Mouse (Mus musculus) heart, embryonic 11.5 days (tissue): ENCODE data around the gene Zfp51. TPM values are rescaled to one million over a fixed set of nuclear protein-coding genes. Genes with fewer than 3 reads are reported as not detected.

Experiments
- ATAC-seq: fragments of 200-750 bp; cut with Nextera tagmentation; replicated peaks from 2 replicates; pipeline ENCODE4 v1.8.0; 2017; ENCODE audit warnings: moderate library complexity; ENCODE audit not compliant: insufficient number of reproducible peaks, low FRiP score, low TSS enrichment
- H3K27ac ChIP-seq: fragments of 300-500 bp; sonication (generic); 2 replicates; pipeline ENCODE4 v1.5.1; 2014; ENCODE audit warnings: mild to moderate bottlenecking, low read depth, low read length
- H3K27me3 ChIP-seq: fragments of 300-500 bp; sonication (generic); 2 replicates; pipeline ENCODE4 v1.6.1; 2014; ENCODE audit warnings: mild to moderate bottlenecking, low read length, mixed read lengths; ENCODE audit not compliant: control insufficient read depth, insufficient read depth
- H3K36me3 ChIP-seq: fragments of 300-500 bp; sonication (generic); 2 replicates; pipeline ENCODE4 v1.6.1; 2014; ENCODE audit warnings: mild to moderate bottlenecking, low read length, moderate library complexity, mixed read lengths; ENCODE audit not compliant: control insufficient read depth, insufficient read depth
- H3K4me1 ChIP-seq: fragments of 300-500 bp; sonication (generic); 2 replicates; pipeline ENCODE4 v1.6.1; 2014; ENCODE audit warnings: low read length; ENCODE audit not compliant: control insufficient read depth, insufficient read depth
- H3K4me2 ChIP-seq: fragments of 300-500 bp; sonication (generic); 2 replicates; pipeline ENCODE4 v1.6.1; 2014; ENCODE audit warnings: mild to moderate bottlenecking, moderate library complexity
- H3K4me3 ChIP-seq: fragments of 300-500 bp; sonication (generic); 2 replicates; pipeline ENCODE4 v1.5.1; 2014; ENCODE audit warnings: low read depth, low read length
- H3K9ac ChIP-seq: fragments of 300-500 bp; sonication (generic); 2 replicates; pipeline ENCODE4 v1.6.1; 2014; ENCODE audit warnings: mild to moderate bottlenecking, low read depth, low read length, moderate library complexity
- H3K9me3 ChIP-seq: fragments of 300-500 bp; sonication (generic); replicated peaks from 2 replicates; pipeline ENCODE4 v1.6.1; 2016; ENCODE audit warnings: low read length; ENCODE audit not compliant: control insufficient read depth
- whole genome bisulfite sequencing: fragments of 180-500 bp; shearing (Covaris S2); extraction: QIAGEN DNeasy Blood & Tissue Kit; methylation state at CpG from one replicate; pipeline ENCODE4 v1.1.7; 2014; ENCODE audit not compliant: insufficient replicate concordance; 5-methylcytosine and 5-hydroxymethylcytosine counted together
- polyA plus RNA-seq: library from polyadenylated mRNA; unstranded; fragments of >200 nt; fragmentation: Nextera tagmentation; extraction: Ambion mirVana; gene quantifications from 2 replicates; pipeline ENCODE4 v1.2.1, GENCODE M21; 2014

The Zfp51 gene
- polyA plus RNA-seq, 1 experiment from 2014 or later: 12.1 TPM

- Histone ChIP-seq H3K4me3 (no peak overlapping the region), H3K27ac (no peak overlapping the region), H3K9me3 (no peaks in the 10 kb centered on the region), H3K9ac (no peak overlapping the region), H3K4me2 (no peak overlapping the region), H3K27me3 (no peaks in the 10 kb centered on the region), H3K4me1 (no peaks in the 10 kb centered on the region), H3K36me3 (0 out of 2 replicates have a peak, but pooled peaks cover 2% of the 10 kb centered on the region)
- ATAC-seq: no peak
- WGBS: 85% methylated on average over 1 of the region's 1 CpGs
Observed at GRCm38 (mm10) chr17:21504524-21504923, 54.4 kb downstream of the Zfp51 start.

- H3K4me3 ChIP-seq: no peak overlapping the region
- no peak overlapping the region for H3K9ac ChIP-seq
- H3K36me3 ChIP-seq: peaks cover 2% of the 10 kb centered on the region; the same call in 1 of the 2 replicates
- 86% methylated on average over 3 of the region's 3 CpGs for WGBS
- H3K4me2 ChIP-seq: no peak overlapping the region
- no peak for ATAC-seq
- no peak overlapping the region for H3K27ac ChIP-seq
- no peaks in the 10 kb centered on the region for H3K4me1 ChIP-seq
- no peaks in the 10 kb centered on the region for H3K9me3 ChIP-seq
- no peaks in the 10 kb centered on the region for H3K27me3 ChIP-seq
Observed at GRCm38 (mm10) chr17:21506258-21506657, 56.1 kb downstream of the Zfp51 start.

GRCm38 (mm10) chr17:21509756-21510155 is 59.6 kb downstream of the Zfp51 start:
- no peaks in the 10 kb centered on the region for H3K4me1 ChIP-seq
- no peak for ATAC-seq
- H3K4me2 ChIP-seq: no peak overlapping the region
- no peaks in the 10 kb centered on the region for H3K9me3 ChIP-seq
- no peak overlapping the region for H3K27ac ChIP-seq
- peaks cover 5% of the 10 kb centered on the region; the same call in 1 of the 2 replicates for H3K36me3 ChIP-seq
- no peak overlapping the region for H3K9ac ChIP-seq
- H3K27me3 ChIP-seq: no peaks in the 10 kb centered on the region
- H3K4me3 ChIP-seq: no peak overlapping the region

Other genes starting within 250 kb of the Zfp51 start
- gene Vmn1r234, start 224.3 kb upstream of the Zfp51 start, polyA plus RNA-seq: not detected in 2 replicates
- gene Vmn1r235, start 194.0 kb upstream of the Zfp51 start, polyA plus RNA-seq: not detected in 2 replicates
- gene Vmn1r236, start 167.4 kb upstream of the Zfp51 start, polyA plus RNA-seq: not detected in 2 replicates
- gene Vmn1r237, start 138.5 kb upstream of the Zfp51 start, polyA plus RNA-seq: not detected in 2 replicates
- 1.9 and 2.4 TPM in 2 replicates for gene Zfp677, start 66.6 kb upstream of the Zfp51 start, polyA plus RNA-seq
- 4.0 TPM in 2 replicates for gene Zfp54, start 27.1 kb upstream of the Zfp51 start, polyA plus RNA-seq
- gene Zfp53, start 38.6 kb downstream of the Zfp51 start, polyA plus RNA-seq: 5.4 and 6.2 TPM in 2 replicates
- 1.9 and 2.4 TPM in 2 replicates for gene Zfp52, start 85.2 kb downstream of the Zfp51 start, polyA plus RNA-seq
- 21.3 and 23.6 TPM in 2 replicates for gene Zfp948, start 116.6 kb downstream of the Zfp51 start, polyA plus RNA-seq
- 3.0 and 5.0 TPM in 2 replicates for gene Zfp983, start 200.2 kb downstream of the Zfp51 start, polyA plus RNA-seq
- 3.9 and 4.3 TPM in 2 replicates for gene Gm10226, start 241.5 kb downstream of the Zfp51 start, polyA plus RNA-seq